Mouse (Mus musculus) spleen, adult 18-20 months (tissue): ENCODE results near the gene Cadps2.

Source experiments
- DNase-seq, 2 experiments: peaks; one replicate each; pipeline ENCODE4 v3.0.0; 2022; ENCODE audit warnings: mixed read lengths in 2 of 2

Gene Cadps2

DNA sequence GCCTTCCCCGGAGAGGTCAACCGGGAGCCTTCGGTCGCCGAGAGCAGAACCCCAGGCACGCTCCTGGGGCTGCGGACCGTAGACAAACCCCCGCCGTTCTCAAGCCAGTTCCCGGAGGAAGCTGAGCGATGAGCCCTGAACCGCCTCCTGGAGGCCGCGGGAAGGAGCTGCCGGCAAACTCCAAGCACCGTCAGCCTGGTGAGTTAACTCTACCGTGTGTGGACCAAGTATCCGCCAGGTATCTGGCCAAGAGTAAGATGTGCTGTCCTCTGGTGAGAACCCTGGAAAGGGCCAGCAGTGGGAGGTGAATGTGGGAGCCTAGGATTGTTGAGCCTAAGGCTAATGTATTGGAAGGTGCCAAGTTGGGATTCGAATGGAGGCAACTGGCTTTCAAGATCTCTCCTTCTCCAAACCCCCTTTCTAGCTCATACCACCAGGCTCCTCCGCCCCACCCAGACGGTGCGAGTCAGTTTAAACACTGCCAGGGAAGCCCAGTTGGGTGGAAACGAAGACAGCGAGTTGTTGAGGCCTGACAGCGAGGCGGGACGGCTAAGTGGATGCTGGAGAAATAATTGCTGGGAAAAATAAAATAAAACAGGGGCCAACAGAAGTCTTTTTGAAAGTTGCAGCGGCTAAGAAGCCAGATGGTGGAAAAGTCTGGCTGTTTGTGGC lies 589.5 kb downstream of the Cadps2 start:
- DNase-seq = no peak

DNA sequence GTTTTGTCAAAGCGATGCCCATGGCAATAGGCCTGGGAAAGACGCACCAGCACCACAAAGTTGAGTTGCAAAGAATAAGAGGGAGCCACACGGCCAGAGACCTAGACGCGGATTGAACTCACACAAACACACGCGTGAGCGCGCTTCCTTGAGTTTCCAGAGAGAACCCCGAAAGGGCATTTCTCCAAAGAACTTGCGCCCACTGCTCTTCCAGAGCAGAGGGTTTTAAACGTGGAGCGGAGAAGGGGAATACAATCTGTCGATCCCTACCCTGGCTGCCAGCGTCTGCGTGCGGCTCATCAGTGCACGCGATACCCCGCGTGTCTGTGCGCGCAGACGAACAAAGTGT lies 590.2 kb downstream of the Cadps2 start:
- no peak for DNase-seq

DNA sequence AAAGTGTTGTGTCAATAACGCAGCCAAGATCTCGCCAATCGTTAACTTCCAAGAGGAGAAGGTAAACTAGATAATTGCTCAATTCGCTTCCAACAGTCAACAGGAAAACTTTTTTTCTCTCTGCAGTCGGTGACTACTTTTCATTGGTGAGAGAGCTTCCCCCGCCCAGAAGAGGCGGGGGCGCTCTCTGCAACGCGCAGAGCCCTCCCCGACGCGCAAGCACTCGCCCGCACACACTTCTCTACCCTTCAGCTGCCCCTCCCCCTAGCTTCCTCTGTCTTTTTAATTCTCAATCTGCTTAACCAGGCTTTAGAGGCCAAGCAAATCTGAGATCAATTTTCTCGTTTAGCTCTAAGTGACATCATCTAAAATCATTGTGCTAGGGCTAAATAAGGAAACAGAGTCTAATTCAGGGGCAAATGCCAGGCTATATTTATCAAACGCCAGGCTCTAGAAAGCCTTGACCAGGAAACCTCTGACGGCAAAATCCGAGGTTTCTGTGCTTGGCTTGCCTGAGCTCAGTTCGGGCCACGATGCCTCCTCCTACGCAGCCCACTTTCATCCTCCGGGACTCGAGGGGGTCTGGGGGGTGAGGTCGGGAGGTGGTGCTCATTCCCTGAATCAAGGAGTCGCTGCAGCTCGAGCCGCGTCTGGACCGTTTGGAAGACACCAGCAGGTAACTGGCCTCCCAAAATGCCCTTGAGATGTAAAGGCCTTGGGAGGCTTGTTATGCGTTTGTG lies 590.7 kb downstream of the Cadps2 start, which contains the start of gene Fezf1:
Gene Fezf1 (minus strand): TSS at position 50 of the 740 bp plus-strand sequence.
- no peak for DNase-seq

DNA sequence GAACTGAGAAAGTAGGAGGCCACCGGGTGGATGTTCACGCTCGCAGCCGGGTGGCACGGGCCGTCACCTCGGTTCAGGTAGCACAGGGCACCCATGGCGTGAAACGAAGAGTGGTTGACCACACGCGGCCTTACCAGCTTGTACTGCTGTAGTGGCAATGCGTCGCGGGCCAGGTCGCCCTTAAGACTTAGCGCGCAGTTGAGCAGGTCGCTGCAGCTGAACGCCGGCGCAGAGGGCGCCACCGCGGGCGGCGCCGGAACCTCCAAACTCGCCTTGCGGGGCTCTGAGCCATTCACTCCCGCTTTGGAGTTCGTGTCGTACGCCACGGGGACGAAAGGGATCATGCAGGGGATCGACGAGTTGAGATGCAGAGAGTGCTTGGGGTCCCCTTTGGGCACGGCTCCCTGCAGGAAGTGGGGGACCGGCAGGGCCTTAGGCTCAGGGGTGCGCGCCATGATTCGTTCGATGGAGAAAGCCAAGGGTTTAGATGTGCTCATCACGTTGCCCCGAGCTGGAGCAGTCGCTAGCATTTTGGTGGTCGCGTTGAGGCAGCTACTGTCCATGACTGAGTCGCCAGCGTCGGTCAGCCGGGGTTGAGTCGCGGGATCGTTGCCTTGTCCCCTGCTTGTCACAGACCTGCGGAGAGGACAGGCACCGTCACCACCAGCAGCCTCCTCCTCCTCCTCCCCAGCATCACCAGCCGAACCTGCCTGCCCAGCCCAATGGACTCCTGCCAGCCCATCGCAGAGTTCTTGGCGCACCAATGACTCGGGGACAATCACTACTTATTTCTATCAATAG lies 591.5 kb downstream of the Cadps2 start:
- no peak for DNase-seq

DNA sequence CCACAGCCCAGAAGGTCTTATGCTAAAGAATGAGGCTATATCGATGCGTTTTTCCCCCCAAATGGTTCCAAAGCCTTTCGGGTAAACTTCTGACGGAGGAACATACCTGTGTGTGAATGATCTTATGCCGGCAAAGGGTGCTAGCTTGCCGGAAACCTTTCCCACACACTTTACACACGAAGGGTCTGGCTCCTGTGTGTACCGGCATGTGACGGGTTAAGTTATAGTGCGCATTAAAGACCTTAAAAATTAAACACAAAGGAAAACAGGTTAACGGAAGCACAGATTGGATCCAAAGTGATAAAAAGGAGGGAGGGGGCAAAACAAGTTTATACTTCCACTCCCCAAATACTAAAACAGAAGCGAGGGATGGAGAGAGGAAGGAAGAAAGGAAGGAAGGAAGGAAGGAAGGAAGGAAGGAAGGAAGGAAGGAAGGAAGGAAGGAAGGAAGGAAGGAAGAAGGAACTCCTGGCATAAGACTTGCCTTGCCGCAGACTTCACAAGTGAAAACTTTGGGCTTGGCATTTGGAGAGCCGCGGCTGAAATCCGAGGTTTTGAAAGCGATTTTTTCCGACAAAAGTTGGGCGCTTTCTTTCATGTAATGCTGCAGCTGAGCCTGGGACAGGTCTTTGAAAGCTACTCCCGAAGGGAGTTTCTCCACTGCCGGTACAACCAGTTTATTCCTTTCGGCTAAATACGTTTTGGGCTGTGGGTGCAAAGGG lies 592.3 kb downstream of the Cadps2 start:
- no peak for DNase-seq

DNA sequence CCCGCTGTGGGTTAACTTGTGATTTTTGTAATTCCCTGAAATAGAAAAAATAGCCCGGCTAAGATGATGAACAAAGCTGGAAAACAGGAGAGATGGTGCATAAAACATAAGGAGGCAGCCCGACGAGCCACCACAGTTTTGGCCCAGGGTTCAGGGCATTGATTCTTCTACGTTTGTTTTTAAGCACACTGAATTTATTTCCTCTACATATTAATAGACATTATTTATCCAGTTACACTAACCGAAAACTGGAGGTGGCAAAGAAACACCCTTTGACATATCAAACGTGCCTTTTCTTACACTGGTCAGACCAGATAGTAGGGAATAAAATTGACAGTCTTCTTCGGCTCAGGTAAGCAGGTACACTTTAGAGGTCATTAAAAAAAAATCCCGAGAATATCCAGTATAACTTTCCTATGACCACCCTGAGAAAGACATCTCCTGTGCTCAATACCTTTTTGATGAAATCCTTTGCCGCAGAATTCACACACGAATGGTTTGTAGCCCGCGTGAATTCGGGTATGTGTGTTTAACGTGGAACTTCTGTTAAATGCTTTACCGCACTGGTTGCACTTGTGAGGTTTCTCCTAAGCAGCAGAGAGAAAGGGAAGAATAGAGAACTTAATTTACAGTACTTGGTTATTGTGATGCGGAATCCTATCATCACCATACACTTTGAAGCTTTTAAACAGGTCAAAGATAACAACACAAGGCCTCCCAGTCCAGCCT lies 593.0 kb downstream of the Cadps2 start:
- no peak for DNase-seq

DNA sequence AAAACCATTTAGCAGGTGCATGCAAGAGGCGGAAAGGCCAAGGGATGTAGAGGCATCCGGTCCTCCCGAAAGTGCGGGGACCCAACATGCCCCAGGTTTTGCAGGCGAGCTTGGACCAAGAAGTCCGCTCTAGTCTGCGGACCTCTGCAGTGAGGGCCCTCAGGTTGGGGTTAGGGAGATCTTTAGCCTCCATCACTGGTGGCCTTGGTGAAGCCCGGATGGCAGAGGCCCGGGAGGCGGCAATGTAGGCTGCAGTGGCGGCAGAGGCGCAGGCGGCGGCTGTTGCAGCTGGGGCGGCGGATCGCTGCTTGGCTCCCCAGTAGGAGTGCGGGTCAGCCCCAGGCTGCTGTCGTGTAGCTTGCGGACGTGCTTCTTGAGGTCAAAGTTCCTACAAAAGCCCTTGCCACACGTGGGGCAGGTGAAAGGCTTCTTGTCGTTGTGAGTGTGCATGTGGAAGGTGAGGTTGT lies 593.6 kb downstream of the Cadps2 start:
- DNase-seq = no peak

DNA sequence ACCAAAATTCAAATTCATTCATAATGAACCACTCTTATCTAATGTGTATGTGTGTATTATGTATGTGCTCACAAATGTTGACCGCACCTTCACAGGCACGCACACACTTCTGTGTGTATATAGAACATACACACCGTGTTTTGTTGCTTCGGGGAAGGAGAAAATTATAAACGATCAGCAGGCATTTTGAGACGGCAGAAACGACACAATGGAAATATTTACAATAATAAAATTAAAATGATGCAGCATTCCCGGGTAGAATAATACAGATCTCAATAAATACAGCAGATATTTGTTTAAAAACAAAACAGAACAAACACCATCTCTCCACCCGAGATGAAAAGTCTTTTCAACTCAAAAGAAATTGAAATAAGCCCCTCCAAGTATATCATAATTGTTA lies 594.1 kb downstream of the Cadps2 start:
- no peak for DNase-seq

DNA sequence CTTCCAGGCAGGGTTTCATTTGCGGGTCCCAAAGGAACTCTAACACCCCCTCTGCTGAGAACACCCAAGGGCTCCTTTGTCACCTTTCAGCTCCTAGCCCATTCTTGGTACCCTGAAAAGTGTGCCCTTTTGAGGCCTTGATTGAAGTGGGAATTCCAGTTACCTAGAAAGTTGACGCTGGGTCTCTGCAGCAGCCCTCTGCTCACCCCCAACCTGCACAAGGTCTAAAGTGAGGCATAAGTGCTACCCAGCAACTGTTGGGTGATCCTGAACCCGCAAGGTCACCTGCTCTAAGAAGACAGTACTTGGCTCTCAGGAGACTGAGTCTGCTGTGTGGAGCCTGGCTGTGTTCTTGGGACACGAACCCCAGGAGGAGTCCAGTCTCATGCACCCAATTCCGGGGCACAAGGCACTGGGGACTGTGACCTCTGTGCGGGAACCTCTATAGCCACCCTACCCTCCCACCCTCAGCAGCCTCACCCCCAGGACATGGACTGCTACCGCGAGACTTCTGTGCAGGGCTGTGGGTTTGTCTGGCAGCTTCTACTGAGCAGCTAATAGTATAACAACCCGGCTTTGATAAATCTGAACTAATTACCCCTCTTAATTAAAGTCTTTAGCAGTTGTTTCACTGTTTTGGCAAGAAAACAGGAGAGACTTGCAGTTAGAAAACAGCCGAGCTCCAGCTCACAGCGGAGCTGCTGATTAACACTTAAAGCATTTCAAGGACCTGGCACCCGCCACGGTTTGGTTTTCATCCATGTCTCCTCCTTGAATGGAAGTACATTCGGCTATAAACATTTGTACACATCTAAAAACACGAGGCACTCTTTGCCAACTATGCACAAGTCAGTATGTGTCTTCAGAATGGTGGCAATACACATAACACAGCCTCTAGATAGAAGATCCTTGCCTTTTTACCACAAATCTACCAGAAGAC lies 595.1 kb downstream of the Cadps2 start:
- no peak for DNase-seq
